Mouse (Mus musculus): ENCODE results near the gene C130032M10Rik.

GRCm38 (mm10) chr9:114549117-114549516, 33.6 kb downstream of the C130032M10Rik start:
- TF ChIP-seq ZNF384 (IDR thresholded peaks at IDR 0.05; ENCODE audit: low read depth, low read length) (no peak), CHD2 (IDR thresholded peaks at IDR 0.05; ENCODE audit: low read depth, low read length) (no peak), MAFK (IDR thresholded peaks at IDR 0.05; ENCODE audit: insufficient read depth, low read depth, low read length) (no peak), HCFC1 (IDR thresholded peaks at IDR 0.05; ENCODE audit: borderline replicate concordance, insufficient read depth, low read length) (no peak)

Measured in ES-E14 (cell line).